Mouse (Mus musculus) c-Kit-positive CD71-negative TER-119-negative erythroid progenitor cells, embryonic 14.5 days (primary cell): ENCODE data around the gene Sgsm2.
A peak's percentile ranks its signal among the peaks of the same experiment; 100 is the strongest.

ENCODE experiments used
- DNase-seq: peaks from one replicate; pipeline ENCODE4 v3.0.0-alpha.2; 2013; ENCODE audit warnings: low read depth

The Sgsm2 gene

GRCm38 (mm10) chr11:74881979-74882378 is 14.9 kb downstream of the Sgsm2 start:
- no peak for DNase-seq

DNA sequence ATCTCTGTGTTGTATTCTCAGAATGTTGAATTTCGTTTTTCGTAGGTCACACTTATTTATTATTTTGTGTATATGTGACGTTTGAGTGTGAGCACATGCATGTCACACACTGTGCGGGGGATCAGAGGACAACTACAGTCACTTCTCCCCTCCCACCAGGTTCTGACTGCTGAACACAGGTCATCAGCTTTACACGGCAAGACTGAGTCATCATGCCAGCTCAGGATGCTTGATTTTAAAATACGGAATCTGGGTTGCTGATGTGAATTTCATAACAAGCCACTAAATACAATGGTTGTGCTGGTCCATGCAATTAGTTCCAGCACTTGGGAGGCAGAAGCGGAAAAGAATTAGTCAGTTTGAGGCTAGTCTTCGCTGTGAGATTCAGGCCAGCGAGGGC is 15.9 kb downstream of the Sgsm2 start:
- DNase-seq = no peak

DNA sequence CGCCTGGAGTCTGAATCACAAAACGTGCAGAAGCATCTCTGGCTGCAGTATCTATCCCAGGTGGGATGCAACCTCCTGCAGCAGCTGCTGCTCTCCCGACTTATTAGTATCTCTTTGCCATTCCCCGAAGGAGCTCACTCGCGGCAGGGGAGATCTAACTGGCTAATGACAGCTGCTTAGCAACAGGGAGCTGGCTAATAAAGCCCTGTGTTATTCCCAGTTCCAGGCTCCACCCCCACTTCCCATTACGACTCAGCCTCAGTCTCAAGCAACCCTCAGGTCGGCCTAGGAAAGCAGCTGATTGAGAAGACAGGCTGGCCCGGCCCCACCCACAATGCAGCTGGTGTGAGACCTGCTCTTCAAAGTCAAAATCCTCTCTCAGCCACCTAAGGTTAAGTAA is 20.1 kb downstream of the Sgsm2 start:
- no peak for DNase-seq

DNA sequence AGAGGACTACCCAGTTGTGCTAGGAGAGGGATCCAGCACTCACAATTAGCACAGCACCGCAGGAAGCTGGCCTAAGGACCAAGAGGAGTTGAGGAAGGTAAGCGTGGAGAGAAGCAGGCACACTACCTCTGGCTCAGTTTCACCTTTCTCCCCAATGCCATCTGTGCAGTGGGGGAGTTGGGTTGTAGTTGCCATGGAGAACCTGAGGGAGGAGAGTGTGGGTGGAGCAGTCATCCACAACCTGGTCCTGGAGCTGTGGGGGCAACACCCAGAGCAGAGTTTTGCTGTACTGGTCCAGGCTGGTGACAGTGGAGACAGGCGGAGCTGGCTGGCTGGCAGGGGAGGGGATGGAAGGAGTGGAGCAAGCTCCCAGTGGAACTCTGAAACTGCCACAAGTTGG is 22.2 kb downstream of the Sgsm2 start:
- no peak for DNase-seq

DNA sequence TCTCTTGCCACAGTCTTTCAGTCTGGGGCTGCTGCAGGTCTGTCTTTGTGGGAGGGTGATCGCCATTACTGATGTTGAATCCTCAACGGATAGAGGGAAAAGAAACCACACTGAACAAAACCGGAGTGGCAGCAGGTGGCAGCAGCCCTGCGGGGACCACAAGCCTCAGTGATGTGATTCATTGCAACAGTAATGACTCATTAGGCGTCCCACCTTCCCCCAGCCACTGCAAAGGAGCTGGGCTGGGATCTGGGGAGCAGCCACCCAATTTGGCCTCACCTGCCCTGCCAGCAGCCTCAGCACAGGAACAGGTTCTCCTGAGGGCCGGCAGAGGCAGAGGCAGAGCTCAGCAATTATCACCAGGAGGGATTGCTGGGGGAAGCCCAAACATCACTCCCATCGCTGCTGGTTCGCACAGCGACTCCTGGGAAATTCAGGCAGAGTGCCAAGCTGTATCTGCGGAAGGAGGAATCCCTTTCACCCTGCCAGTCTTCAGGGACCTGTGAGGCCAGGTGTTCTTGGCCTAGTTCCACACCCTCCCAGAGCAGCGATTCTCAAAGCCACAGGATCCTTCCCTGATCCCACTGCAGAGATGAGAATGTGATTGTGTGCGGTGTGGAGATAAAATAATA is 25.8 kb downstream of the Sgsm2 start:
- DNase-seq = no peak

DNA sequence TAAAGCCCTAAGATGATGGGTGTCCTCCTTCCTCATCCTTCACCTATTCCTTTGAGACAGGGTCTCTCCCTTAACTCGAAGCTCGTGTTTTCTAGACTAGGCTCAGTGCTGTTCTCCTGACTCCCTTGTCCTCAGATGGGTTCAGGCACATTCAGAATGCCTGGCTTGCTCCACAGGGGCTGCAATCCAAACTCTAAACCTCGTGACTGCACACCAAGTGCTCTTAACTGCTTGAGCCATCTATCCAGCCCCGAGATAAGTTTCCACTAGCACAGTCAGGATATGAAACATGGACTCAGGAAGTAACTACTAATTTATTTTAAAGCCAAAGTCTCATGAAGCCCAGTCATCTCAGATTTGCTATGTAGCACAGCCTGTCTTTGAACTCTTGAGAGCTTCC is 26.3 kb downstream of the Sgsm2 start:
- DNase-seq = no peak

- no peak for DNase-seq
These were observed 27.3 kb downstream of the Sgsm2 start for GRCm38 (mm10) chr11:74869603-74870002.

- DNase-seq = no peak
These were observed 28.7 kb downstream of the Sgsm2 start for GRCm38 (mm10) chr11:74868046-74868760.

DNA sequence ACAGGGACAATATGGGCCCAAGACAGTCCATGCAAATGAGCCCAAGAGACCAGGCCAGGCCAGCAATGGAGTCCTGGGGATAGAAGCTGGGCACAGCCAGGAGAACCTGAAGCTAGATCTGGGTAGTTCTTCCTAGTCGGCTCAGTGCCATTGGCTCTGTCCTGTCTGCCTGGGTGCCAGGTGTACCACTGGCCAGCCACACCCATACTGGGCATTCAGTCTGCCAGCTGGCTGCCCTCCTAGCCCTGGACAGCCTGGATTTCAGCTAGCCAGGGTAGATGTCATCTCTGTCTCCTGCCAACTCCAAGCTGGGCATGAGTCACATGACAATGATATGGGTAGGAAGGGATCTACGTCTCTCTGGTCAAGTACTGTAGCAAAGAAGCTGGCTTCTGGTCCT is 29.7 kb downstream of the Sgsm2 start:
- no peak for DNase-seq

- no peak for DNase-seq
These were observed 30.2 kb downstream of the Sgsm2 start for GRCm38 (mm10) chr11:74866640-74867039.

DNA sequence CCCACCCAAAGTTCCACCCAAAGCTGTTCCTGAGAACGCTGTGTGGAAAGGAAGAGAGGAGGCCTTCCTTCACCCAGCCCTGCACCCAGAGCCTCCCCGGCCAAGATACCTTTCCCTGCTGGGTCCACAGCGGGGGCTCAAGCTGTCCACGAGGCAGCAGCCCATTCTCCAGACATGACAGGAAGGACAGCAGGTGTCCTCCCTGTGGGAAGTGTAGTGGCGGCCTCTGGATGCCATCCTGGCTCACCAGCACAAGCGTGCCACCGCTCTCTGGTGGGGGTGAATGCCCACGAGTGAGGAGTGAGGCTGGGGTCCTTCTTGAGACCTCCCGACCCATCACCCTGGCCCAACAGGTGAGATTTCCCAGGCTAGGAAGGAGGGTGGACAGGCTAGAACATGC is 31.6 kb downstream of the Sgsm2 start:
- DNase-seq = no peak

GRCm38 (mm10) chr11:74864421-74864820 is 32.4 kb downstream of the Sgsm2 start:
- no peak for DNase-seq

DNA sequence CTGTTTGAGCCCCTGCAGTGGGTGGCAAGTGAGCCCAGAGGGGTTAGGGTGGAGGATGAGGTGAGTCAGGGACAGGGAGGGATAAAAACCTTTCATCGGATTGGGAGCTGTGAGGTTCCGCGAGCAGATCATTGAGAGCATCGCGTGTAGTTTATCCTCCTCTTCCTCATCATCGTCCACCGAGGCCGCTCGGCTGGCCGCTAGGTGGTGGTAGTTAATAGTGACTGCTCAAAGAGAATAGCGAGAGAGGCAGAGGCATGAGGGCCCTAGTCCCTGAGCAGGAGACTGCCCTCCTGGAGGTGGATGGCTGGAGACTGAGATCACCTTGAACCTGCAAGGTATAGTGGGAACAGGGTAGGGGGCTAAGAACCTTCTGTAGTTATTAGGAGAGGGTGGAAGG is 33.4 kb downstream of the Sgsm2 start:
- DNase-seq = no peak

GRCm38 (mm10) chr11:74862129-74862528 is 34.7 kb downstream of the Sgsm2 start:
- DNase-seq = no peak

DNA sequence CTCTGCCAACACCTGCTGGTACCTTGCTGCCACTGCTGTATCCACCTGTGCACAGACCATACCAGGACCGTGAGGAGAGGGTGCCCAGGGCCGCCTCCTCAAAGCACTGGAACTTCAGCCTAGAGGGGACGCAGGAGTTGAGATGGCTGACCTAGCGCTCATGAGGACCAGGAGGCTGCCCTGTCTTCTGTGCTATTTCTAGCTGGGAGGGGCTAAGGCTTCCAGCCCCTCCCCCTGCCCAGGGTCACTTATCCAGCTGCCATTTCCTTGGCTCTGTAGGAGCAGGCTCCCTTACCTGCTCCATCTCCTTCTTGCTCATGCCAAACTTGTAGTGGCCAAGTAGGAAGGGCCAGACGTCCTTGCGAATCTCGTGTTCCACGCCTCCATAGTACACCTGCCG is 39.1 kb downstream of the Sgsm2 start:
- no peak for DNase-seq

DNA sequence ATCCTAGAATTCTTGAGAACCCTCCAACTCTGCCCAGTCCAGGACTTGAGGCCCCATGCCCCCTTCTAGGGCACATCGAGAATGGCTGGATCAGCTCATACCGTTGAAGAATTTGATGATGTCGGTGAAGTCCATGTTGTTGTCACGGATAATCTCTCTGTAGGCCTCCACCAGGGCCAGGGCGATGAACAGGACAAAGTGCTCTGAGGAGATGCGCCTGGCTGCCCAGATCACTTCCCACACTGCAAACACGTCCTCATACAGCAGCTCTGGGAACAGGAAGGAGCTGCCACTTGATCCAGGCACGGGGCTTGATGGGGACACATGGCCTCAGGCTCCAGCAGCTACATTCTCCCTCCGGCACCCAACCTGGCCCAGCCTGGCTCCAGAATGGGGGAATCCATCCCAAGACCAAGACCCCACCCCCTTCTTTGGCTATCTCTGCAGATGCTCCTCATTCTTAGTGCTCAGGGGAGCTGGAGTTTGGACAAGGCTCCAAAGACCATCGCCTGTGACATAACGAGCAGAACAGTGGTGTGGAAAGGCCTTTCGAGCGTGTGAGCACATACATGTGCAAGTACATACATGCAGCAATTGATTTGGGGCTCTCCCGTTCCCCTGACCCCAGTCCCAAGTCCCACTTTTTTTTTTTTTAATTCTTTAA is 45.7 kb downstream of the Sgsm2 start:
- no peak for DNase-seq

DNA sequence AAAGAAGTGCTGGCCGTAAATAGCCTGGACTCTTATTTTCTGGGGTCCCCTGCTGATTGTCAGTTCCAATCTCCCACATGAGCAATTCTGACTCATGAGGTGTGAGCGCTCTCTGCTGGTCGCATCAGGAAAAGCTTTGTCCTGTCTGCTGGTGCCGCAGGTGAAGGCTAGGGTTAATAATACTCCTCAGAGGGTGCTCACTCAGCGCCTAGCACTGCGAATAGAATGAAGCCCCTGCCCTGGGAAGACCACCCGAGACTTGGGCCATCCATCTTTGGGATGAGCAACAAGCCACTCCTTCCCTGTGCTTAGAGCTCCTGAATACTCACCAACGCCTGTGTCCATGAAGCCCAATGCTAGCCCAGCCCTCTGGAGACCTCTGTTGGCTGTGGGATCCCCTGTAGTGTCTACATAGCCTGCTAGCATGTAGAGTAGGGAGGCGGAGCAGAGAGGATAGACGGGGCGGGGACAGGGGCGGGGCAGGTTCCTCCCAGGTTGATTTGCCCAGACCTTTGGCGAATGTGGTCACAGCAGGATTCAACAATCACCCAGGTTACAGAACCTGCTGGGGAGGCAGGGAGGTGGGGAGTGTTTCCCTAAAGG is 48.8 kb downstream of the Sgsm2 start:
- peak; percentile 78 for DNase-seq

DNA sequence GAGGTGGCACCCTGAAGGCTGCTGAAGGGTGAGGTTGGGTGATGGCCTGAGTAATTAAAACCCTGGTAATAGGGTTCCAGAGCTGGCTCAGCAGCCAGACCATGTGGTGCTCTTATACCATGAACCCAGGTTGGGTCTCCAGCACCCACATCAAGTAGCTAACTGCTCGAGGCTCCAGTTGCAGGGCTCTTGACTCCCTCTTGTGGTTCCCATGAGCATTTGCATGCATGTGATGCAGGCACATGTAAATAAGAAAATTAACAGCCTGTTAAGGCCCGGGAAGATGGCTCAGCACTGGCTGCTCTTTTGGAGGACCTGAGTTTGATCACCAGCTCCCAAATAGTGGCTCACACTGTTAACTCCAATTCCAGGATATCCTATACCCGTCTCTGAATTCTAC is 51.1 kb downstream of the Sgsm2 start:
- no peak for DNase-seq

- no peak for DNase-seq
These were observed 53.1 kb downstream of the Sgsm2 start for GRCm38 (mm10) chr11:74843761-74844160.

DNA sequence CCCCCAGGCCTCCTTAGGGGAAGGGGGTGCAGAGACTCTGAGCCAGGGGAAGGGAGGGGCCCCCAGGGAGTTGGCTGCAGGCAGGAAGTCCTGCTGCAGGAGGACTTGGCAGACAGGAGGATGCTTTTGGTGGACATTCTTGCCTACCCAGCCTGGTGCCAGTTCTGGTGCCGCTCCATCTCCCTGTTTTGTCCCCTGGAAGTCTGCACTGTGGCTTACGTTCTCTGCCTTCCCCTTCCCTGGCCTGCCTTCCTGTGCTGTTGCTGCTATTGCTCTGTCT is 53.5 kb downstream of the Sgsm2 start:
- no peak for DNase-seq

DNA sequence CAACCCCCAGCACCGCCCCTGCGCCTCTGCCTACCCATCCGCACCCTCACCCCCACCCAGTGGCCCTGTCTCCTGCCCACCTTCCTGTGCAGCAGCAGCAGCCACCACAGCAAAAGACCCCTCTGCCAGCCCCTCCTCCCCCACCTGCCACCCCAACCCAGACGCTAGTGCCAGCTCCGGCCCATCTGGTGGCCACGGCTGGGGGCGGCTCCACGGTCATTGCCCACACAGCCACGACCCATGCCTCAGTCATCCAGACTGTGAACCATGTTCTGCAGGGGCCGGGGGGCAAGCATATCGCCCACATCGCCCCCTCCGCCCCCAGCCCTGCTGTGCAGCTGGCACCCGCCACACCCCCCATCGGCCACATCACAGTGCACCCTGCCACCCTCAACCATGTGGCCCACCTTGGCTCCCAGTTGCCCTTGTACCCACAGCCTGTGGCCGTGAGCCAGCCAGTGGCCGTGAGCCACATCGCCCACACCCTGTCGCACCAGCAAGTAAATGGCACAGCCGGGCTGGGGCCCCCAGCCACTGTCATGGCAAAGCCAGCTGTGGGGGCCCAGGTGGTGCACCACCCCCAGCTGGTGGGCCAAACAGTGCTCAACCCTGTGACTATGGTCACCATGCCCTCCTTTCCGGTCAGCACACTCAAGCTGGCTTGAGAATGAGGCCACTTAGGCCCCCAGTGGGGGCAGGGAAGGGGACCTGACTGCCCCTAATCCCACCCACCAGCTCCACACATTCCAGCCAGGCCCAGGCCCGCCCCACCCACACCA is 54.0 kb downstream of the Sgsm2 start:
- DNase-seq = no peak

DNA sequence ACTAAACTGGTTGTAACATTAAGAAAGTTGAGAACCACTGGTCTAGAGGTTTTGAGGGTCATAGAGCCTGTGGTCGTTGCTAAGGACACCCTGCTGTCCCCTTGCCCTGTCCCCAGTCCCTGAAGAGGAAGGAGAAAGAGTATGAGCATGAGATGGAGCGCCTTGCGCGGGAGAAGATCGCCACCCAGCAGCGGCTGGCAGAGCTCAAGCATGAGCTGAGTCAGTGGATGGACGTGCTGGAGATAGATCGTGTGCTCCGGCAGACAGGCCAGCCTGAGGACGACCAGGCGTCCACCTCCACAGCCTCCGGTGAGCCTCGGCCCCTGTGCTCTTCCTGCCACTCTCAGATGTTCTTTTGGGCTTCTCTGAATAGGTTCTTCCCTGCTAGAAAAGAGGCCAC is 54.8 kb downstream of the Sgsm2 start:
- no peak for DNase-seq

- no peak for DNase-seq
These were observed 55.5 kb downstream of the Sgsm2 start for GRCm38 (mm10) chr11:74841366-74841765.
